In the genomic region with DNA sequence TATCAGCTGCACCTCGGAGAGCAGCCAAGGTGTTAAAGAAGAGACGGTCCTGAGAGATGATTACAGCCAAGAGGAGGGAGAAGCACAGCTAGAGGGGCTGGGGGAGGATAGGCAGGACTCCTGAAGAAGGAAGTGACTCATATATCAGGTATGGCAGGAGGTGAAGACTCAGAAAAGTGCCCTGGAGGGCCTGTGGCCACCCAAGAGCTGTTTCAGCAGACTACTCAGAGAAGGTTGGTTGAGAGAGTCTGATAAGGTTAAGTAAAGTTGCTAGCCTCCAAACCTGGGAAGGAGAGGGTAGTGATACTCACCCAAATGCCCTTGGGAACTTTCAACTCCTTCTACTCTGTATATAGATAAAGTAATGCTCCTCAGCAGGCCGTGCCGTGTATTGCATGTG, we compare ENCODE assay signal across 15 mouse cellular contexts.
"Had no signal": no experiment of that assay in that cellular context is flagged by ENCODE, and none has a peak within 500 bp of the region (broad histone marks: within the 10 kb centered on the region; RNA-seq: fewer than 3 reads in every experiment).

No protein-coding gene starts in this region.

- H3K36me3 ChIP-seq: midbrain, embryonic 12.5 days; stomach, embryonic 15.5 days had no signal

- H3K4me2 ChIP-seq: limb, embryonic 12.5 days; midbrain, embryonic 12.5 days; stomach, embryonic 15.5 days had no signal

- H3K9ac ChIP-seq: limb, embryonic 12.5 days; liver, embryonic 14.5 days; midbrain, embryonic 12.5 days; stomach, embryonic 15.5 days had no signal

- ATAC-seq: intestine, postnatal 0 days had no signal

- H3K27me3 ChIP-seq: limb, embryonic 12.5 days; megakaryocyte, embryonic 14.5 days; midbrain, embryonic 12.5 days; stomach, embryonic 15.5 days had no signal

- H3K27ac ChIP-seq: kidney, postnatal 0 days; liver, embryonic 14.5 days; midbrain, embryonic 12.5 days; stomach, embryonic 15.5 days had no signal

- DNase-seq: kidney, adult 8-10 months; kidney, postnatal 36 days; layer of hippocampus, adult 9-11 months; layer of hippocampus, postnatal 36 days; lung, adult 18-20 months; lung, postnatal 10 days; lung, postnatal 4 days; thymus, postnatal 36 days had no signal

- H3K4me3 ChIP-seq: limb, embryonic 12.5 days; megakaryocyte, embryonic 14.5 days; midbrain, embryonic 12.5 days; stomach, embryonic 15.5 days had no signal

- H3K9me3 ChIP-seq: limb, embryonic 12.5 days; megakaryocyte, embryonic 14.5 days; midbrain, embryonic 12.5 days; stomach, embryonic 15.5 days had no signal
